Mouse (Mus musculus) brown adipose tissue, adult 24 weeks (tissue): ENCODE measurements at regions not wholly inside any gene's neighbourhood (a gene's known extent, or its start where the extent isn't known, plus 50 kb on each side); places are given as distances from the start of the nearest gene placed in this dataset.

ENCODE experiments used
- H3K27ac ChIP-seq: fragments of 200-500 bp; replicated peaks from 2 replicates; pipeline ENCODE4 v1.5.1; 2012; ENCODE audit warnings: low read depth, mild to moderate bottlenecking, low read length
- H3K4me1 ChIP-seq: fragments of 200-500 bp; 2 replicates; pipeline ENCODE4 v1.6.1; 2012; ENCODE audit warnings: low read length, mixed read lengths; ENCODE audit not compliant: control insufficient read depth, insufficient read depth, insufficient read length
- H3K4me3 ChIP-seq: fragments of 200-500 bp; 2 replicates; pipeline ENCODE4 v1.5.1; 2012; ENCODE audit warnings: low read depth, mild to moderate bottlenecking, low read length, moderate library complexity; ENCODE audit not compliant: insufficient read depth

DNA sequence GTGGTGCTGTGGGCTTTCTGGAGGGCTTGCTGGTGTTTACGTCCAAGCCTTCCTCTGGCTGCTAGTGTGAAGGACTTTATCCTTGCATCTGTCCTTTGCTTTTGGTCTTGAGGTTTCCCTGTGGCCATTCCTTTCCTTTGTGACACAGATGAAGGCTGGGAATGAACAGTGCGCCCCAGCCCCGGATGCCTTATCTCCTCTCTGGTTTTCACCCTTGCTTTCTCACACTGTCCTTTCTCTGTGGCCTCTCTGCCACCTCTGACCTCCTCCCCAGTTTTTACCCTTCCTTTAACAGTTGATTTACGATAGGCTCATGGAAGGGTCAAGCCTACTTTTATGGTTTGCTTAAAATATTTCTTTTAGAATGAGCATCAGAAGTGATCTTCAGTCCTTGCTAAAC lies 53.2 kb downstream of the Gas1 start:
- Histone ChIP-seq H3K4me1 (peaks cover 5% of the 10 kb centered on the region), H3K4me3 (no peak overlapping the region), H3K27ac (peak overlapping the region; percentile 31)

DNA sequence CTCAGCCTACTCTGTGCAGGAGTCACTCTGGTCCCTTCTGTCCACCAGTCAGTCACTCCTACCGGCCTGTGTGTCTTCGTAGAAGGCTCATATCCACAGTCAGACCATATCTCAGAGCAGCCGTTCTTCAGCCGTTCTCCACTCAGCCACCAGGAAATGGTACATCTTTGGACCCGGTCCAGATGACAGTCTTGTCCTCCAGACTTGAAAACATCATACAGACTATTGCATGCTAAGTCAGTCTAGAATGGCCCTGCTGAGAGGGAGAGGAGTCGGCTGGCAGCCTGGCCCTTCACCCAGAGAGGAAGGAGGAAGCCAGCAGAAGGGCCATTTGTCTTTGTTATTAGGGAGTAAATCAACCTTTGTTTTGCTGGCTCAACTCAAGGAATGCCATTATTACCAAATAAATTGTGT lies 54.0 kb downstream of the Gas1 start:
- Histone ChIP-seq H3K27ac (peak overlapping the region; percentile 50), H3K4me3 (no peak overlapping the region), H3K4me1 (peaks cover 5% of the 10 kb centered on the region)

DNA sequence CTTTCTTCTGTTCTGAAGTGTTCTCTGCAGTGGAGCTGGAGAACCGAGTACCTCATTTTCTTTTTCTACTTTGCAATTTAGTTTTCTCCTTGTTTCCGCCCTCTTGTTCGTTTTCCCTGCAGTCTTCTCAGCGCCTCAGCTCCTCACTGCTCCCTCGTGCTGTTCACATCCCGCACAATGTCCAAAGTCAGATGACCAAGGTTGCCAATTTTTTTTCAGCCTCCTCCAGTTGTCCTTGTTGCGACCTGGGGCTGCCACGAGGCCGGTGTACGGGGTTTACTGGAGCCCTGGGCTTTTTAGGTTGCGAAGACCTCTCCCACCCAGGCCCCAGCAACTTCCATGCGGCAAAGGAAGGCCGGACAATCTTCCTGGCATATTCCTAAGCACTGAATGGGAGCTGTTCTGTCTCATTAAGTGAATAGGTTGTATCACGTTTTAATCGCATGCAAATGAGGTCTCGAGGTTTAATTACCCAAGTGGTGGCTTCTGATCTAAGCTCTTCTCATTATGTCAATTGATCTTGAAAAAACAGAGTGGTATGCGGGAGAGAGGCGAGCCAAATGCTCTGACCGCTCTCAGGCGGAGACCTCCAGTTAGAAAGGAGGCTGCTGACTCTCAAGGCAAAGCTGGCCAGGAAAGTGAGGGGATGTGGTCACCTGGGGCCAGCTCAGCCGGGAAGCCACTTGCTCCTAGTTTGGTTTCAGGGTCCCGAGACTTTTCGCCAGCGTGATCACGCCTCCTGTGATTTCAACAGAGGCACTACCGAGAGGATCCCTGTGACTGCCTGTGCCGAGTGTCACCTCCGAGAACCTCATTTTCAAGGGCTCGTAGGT lies 54.6 kb downstream of the Gas1 start:
- H3K27ac ChIP-seq: peak overlapping the region; percentile 50
- no peak overlapping the region for H3K4me3 ChIP-seq
- peaks cover 5% of the 10 kb centered on the region for H3K4me1 ChIP-seq

DNA sequence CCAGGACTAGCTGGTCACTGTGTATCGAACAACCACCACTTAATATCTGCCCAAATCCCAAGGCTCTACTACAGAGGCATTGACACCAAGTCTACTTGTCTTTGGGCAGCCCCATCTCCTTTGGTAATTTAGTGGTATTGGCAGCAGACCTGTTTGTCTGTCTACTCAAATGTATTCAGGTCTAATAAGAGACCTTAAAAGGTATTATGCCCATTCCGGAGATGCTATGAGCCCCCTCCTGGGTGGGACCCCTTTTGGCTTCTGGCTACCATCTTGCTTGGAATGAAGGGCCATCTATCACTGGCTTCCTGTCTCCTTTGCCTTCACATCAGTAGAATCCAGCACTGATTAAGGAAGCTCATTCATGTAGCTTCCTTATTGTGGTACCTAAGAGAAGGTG lies 65.7 kb downstream of the Gas1 start:
- H3K27ac ChIP-seq: peak overlapping the region; percentile 65
- no peak overlapping the region for H3K4me3 ChIP-seq
- H3K4me1 ChIP-seq: peaks cover 13% of the 10 kb centered on the region

DNA sequence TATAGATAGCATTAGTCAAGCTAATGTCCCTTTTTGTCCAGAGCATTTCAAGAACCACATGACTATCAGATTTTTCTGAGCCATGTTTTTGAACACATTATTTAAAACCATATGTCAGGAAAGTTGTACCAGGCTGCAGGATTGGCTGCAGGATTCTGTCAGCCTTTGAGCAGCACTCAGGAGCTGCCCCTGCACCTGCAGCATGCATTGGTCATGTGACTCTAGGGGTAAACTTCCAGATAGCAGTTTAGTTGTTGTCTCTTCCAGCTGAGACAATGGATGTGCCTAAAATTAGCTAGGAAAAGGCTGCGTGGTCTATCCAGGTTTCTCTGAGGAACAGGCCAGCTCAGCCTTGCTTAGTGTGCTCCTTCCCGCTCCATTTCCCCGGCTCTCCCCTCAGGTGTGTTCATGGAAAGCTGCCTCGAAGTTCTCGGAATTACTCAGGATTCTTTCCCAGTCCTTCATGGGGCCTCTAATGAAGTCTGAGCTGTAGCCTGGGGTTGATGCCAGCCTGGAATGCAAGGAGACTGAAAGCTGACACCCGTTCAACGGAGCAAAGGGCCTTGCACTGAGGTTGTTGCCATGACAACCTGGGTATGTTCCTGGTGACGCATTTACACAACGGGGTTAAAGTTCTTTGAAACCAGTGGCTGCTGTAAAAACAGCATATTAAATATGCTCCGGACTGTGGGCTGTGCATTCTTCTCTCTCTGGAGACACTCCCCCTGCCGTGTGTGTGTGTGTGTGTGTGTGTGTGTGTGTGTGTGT lies 66.9 kb downstream of the Gas1 start:
- Histone ChIP-seq H3K4me3 (no peak overlapping the region), H3K27ac (peak overlapping the region; percentile 84), H3K4me1 (peaks cover 13% of the 10 kb centered on the region)

DNA sequence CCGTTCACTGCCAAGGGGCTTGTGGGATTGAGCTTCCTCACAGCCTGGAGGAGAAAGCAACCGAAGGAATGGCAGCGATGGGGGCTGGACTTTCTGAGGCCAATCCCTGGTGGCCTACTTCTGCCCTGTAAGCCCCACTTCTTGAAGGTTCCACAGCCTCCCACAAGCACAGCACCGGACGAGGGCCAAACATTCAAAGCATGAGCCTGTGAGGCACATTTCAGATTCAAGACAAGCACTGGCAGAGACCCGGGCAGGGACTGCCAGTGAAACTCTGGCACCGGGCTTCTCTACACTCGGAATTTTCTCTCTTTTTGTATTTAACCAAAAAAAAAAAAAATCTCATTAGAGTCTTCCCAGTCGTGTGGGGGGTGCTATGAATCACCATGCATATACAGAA lies 71.9 kb downstream of the Gas1 start:
- Histone ChIP-seq H3K4me3 (no peak overlapping the region), H3K27ac (no peak overlapping the region), H3K4me1 (peaks cover 3% of the 10 kb centered on the region)

DNA sequence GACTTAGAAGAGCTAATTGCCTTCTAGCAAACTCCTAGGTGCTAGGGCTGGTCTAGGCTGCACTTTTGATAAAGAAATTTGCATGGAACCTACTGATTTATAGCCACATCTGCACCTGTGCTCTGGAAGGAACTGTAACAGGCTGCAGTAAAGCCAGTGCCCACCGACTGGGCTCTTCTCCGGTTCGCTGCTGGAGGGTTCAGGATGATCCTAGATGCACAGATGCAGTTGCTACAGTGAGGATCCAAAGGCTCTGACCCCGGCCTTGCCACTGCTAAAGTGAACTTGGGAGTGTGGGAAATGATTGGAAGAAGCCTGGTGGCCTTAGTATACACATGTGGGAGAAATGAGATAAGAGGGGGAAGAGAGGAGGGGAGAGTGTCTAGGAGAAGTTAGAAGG lies 75.5 kb downstream of the Gas1 start:
- no peak overlapping the region for H3K4me3 ChIP-seq
- H3K4me1 ChIP-seq: no peaks in the 10 kb centered on the region
- H3K27ac ChIP-seq: no peak overlapping the region

DNA sequence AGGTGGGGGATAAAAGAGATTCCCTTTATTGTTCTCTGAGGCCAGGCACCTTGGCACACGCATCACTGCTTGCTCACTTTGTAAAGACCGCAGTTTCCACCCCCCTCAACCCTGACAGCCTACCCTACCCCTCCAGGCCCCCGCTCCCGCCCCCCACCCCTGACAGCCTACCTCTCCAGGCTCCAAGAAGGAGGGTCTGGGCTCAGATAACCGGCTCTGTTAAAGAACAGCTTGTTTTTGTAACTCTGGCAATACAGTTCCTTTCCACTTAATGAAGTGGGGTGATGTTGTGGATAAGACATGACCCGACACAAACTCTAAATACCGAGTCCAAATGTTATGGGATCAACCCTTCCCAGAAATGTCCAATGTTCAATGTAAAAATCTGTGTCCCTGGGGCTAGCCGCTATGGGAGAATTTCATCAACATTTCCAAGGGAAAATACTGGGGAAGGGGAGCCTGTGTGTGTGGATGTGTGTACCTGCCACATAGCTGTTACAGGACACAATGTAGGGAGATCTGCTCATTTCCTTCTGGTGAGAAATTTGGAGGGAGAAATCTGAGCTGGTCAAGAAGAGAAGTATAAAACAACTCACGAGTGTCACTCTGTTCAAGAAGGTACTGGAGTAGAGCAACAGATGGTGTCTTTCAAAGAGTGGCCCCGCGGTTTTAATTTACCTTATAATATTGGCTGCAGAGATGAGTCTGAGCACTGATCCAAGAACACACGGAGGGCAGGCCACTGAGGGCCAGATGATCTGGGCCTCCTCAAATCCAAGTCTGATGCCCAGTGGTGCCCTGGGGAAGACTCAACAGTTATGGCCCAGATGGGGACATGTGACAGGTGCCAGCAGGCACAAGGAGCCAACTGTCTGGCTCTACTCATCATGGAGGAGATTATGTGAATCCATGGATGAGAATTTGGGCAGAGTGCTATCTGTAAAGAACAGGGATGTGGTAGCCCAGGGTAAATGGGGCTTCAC lies 76.7 kb downstream of the Gas1 start:
- Histone ChIP-seq H3K27ac (no peak overlapping the region), H3K4me3 (no peak overlapping the region), H3K4me1 (no peaks in the 10 kb centered on the region)

DNA sequence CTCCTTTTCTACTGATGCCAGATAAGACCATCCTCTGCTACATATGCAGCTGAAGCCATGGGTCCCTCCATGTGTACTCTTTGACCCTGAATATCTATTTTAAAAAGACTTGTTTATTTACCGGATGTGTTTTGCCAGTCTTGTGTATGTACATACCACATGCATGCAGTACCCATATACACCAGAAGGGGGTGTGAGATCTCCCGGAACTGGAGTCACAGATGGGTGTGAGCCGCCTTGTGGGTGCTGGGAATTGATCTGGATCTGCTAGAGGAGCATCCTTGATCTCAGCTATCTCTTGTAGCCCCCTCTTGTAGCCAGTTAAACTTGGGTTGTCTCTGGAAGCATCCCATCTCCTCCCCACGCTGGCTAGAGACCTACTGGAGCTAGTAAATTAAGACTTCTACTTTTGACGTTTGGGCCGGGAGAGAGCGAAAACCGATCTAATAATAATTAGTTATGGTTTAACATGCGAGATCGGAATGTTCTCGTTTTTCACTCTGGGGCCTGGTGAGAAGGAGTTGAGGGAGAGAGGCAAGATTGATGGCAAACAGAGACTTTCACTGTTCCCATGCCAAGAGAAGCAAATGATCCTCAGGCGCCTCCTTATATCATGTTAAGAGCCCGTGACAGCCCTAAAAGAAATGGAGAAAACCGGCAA lies 77.6 kb downstream of the Gas1 start:
- Histone ChIP-seq H3K4me1 (no peaks in the 10 kb centered on the region), H3K4me3 (no peak overlapping the region), H3K27ac (no peak overlapping the region)

DNA sequence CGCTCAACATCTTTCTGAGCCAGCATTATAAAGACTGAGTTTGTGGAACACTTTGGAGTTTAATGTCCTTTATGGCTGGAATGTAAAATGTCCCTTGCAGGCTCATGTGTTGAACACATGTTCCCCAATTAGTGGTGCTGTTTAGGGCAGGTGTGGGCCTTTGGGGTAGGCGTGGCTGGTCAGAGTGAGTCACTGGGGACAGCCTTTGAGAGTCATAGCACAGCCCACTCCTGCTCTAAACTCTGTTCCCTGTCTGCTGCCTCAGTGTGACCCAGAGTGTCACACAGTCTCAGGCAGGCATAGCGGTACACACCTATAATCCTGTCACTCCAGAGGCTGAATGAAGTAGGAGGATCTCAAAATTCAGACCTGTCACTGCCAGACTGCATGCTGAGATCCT lies 78.8 kb downstream of the Gas1 start:
- no peak overlapping the region for H3K27ac ChIP-seq
- no peak overlapping the region for H3K4me3 ChIP-seq

DNA sequence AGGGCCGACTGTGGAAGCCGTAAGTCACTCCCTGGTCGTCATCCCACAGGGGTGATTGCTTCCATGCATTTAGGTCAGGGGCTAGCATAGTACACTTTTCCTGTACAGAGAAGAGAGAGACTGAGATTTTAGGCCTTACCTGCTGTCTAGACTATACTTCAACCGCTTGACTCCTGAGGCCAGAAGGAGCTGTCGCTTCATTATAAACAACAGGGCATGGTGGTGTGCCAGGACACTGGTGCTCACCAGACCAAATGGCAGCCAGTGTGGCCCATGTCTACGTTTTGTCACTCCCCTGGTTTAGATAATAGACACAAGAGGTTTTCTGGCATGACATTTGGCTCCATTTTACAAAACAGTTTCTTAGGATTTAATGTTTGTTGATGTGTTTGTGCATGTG lies 79.4 kb downstream of the Gas1 start:
- H3K4me3 ChIP-seq: no peak overlapping the region
- peaks cover 3% of the 10 kb centered on the region; the same call in 1 of the 2 replicates for H3K4me1 ChIP-seq
- no peak overlapping the region for H3K27ac ChIP-seq

More for the DNA sequence above, 78.8 kb downstream of the Gas1 start:
- H3K4me1 ChIP-seq: peaks cover 3% of the 10 kb centered on the region; the same call in 1 of the 2 replicates

DNA sequence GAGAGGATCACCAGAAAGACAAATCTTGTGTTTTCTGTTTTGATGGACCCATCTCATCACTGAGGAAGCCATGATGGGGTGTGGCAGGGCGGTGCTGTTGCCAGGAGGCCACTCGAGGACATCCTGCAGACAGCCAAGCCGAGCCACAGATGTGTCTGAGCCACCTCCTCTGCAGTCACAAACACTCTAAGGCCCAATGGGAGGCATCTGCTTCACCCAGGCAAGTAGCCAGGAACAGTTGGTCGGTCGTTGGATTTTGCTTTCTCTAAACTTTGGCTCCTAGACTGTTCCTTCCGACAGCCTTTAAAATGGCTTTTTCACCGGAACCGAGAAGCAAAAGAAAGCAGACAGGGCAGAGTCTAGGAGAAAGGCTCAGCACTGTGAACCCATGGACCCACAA lies 90.5 kb downstream of the Gas1 start:
- Histone ChIP-seq H3K4me1 (0 out of 2 replicates have a peak, but pooled peaks cover 2% of the 10 kb centered on the region), H3K27ac (peak overlapping the region; percentile 41; the same call in 1 of the 2 replicates), H3K4me3 (no peak overlapping the region)

DNA sequence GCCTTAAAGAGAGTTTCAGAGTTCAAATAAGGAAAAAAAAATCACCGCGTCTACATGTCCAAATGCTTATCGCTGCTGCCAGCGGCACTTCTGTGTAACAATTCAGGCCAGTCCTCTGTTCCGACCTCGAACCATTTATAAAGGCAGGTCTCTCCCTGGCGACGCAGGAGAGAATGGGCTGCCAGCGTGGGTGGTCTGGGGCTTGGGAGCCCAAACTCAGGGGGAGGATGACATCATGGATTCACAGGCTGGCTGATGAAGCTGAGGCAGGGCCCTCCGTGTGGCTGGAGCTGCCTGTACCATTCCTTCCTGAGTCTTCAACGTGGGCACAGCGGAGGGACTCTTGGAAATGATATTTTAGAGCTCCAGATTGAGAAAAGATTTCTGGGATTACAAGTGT lies 92.2 kb downstream of the Gas1 start:
- 0 out of 2 replicates have a peak, but pooled peaks cover 2% of the 10 kb centered on the region for H3K4me1 ChIP-seq
- H3K4me3 ChIP-seq: no peak overlapping the region
- 0 out of 2 replicates have a peak overlapping the region, but pooled peaks have one; percentile 39 for H3K27ac ChIP-seq

DNA sequence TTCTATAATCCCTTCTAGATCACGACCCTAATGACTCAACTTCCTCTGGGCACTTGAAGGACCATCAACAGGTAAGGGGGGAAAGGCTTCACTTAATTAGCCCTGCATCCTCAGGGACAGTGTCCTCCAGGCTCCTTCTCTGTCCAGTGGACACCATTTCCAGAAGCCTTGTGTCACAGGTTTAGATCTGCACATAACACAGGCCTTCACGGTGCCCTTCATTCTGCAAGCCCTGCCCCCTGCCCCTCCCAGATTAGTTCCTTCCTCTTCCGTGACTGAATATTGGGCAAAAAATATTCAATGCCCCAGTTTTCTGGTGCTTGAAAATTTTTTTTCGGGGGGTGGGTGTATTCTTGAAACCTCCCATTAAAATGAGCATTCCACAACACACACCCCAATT lies 92.9 kb downstream of the Gas1 start:
- Histone ChIP-seq H3K27ac (no peak overlapping the region), H3K4me3 (no peak overlapping the region), H3K4me1 (0 out of 2 replicates have a peak, but pooled peaks cover 2% of the 10 kb centered on the region)
